Mouse (Mus musculus): ENCODE results near the gene Cand1. TPM values are rescaled to one million over a fixed set of nuclear protein-coding genes. Genes with fewer than 3 reads are reported as not detected.

The Cand1 gene
- 51.4 and 51.5 TPM in 2 replicates for polyA plus RNA-seq (2015; fragmentation: Nextera tagmentation; extraction: Ambion mirVana)

- no peaks in the 10 kb centered on the region for H3K9me3 ChIP-seq
- 0 out of 2 replicates have a peak, but pooled peaks cover 6% of the 10 kb centered on the region for H3K4me1 ChIP-seq
- ATAC-seq (ENCODE audit: insufficient read depth, low FRiP score, low read depth): peak; percentile 98
- no peaks in the 10 kb centered on the region for H3K27me3 ChIP-seq (replicated peaks)
- H3K36me3 ChIP-seq: no peaks in the 10 kb centered on the region
- H3K4me3 ChIP-seq (replicated peaks): peak within 1 kb of the TSS; percentile 87
- H3K27ac ChIP-seq: peak within 1 kb of the TSS; percentile 98
- H3K4me2 ChIP-seq: peak within 1 kb of the TSS; percentile 69
- H3K9ac ChIP-seq: peak within 1 kb of the TSS; percentile 96
- under 1% methylated on average over 65 of the region's 67 CpGs for WGBS
Measured at GRCm38 (mm10) chr10:119239969-119240721, at the start of gene Cand1. Cand1 (minus strand) TSS chr10:119240055.

GRCm38 (mm10) chr10:119278871-119279270 lies 39.0 kb upstream of the Cand1 start:
- no peak for ATAC-seq (ENCODE audit: insufficient read depth, low FRiP score, low read depth)
- no peaks in the 10 kb centered on the region for H3K4me1 ChIP-seq
- no peaks in the 10 kb centered on the region for H3K36me3 ChIP-seq
- no peaks in the 10 kb centered on the region for H3K27me3 ChIP-seq (replicated peaks)
- no peak overlapping the region for H3K9ac ChIP-seq
- no peak overlapping the region for H3K27ac ChIP-seq
- H3K4me3 ChIP-seq (replicated peaks): no peak overlapping the region
- no peak overlapping the region for H3K4me2 ChIP-seq
- no peaks in the 10 kb centered on the region for H3K9me3 ChIP-seq
- 80% methylated on average over 10 of the region's 10 CpGs for WGBS

GRCm38 (mm10) chr10:119274333-119274732 lies 34.5 kb upstream of the Cand1 start:
- Histone ChIP-seq H3K4me3 (replicated peaks) (no peak overlapping the region), H3K27me3 (replicated peaks) (no peaks in the 10 kb centered on the region), H3K9me3 (no peaks in the 10 kb centered on the region), H3K9ac (no peak overlapping the region), H3K36me3 (no peaks in the 10 kb centered on the region), H3K4me1 (no peaks in the 10 kb centered on the region), H3K27ac (no peak overlapping the region), H3K4me2 (no peak overlapping the region)
- WGBS: 81% methylated on average over 6 of the region's 6 CpGs
- no peak for ATAC-seq (ENCODE audit: insufficient read depth, low FRiP score, low read depth)

- Histone ChIP-seq H3K4me2 (no peak overlapping the region), H3K4me1 (no peaks in the 10 kb centered on the region), H3K27me3 (replicated peaks) (no peaks in the 10 kb centered on the region), H3K36me3 (no peaks in the 10 kb centered on the region), H3K9me3 (no peaks in the 10 kb centered on the region), H3K27ac (no peak overlapping the region), H3K9ac (no peak overlapping the region), H3K4me3 (replicated peaks) (no peak overlapping the region)
- 80% methylated on average over 10 of the region's 10 CpGs for WGBS
- ATAC-seq (ENCODE audit: insufficient read depth, low FRiP score, low read depth): no peak
Measured at GRCm38 (mm10) chr10:119272536-119272935, 32.7 kb upstream of the Cand1 start.

GRCm38 (mm10) chr10:119272005-119272404 lies 32.1 kb upstream of the Cand1 start:
- H3K4me3 ChIP-seq (replicated peaks): no peak overlapping the region
- no peak overlapping the region for H3K9ac ChIP-seq
- no peaks in the 10 kb centered on the region for H3K9me3 ChIP-seq
- no peak for ATAC-seq (ENCODE audit: insufficient read depth, low FRiP score, low read depth)
- H3K27ac ChIP-seq: no peak overlapping the region
- no peaks in the 10 kb centered on the region for H3K27me3 ChIP-seq (replicated peaks)
- 90% methylated on average over 10 of the region's 10 CpGs for WGBS
- no peaks in the 10 kb centered on the region for H3K4me1 ChIP-seq
- H3K36me3 ChIP-seq: no peaks in the 10 kb centered on the region
- H3K4me2 ChIP-seq: no peak overlapping the region

- Histone ChIP-seq H3K4me1 (no peaks in the 10 kb centered on the region), H3K27ac (no peak overlapping the region), H3K4me2 (no peak overlapping the region), H3K4me3 (replicated peaks) (no peak overlapping the region), H3K9me3 (no peaks in the 10 kb centered on the region), H3K27me3 (replicated peaks) (no peaks in the 10 kb centered on the region), H3K36me3 (no peaks in the 10 kb centered on the region), H3K9ac (no peak overlapping the region)
- ATAC-seq (ENCODE audit: insufficient read depth, low FRiP score, low read depth): no peak
- WGBS: 82% methylated on average over 10 of the region's 10 CpGs
Measured at GRCm38 (mm10) chr10:119271101-119271500, 31.2 kb upstream of the Cand1 start.

GRCm38 (mm10) chr10:119270384-119270985 lies 30.6 kb upstream of the Cand1 start:
- H3K27me3 ChIP-seq (replicated peaks): no peaks in the 10 kb centered on the region
- no peaks in the 10 kb centered on the region for H3K4me1 ChIP-seq
- H3K36me3 ChIP-seq: no peaks in the 10 kb centered on the region
- H3K4me2 ChIP-seq: no peak overlapping the region
- WGBS: 79% methylated on average over 12 of the region's 12 CpGs
- H3K9me3 ChIP-seq: no peaks in the 10 kb centered on the region
- H3K9ac ChIP-seq: no peak overlapping the region
- ATAC-seq (ENCODE audit: insufficient read depth, low FRiP score, low read depth): no peak
- H3K27ac ChIP-seq: no peak overlapping the region
- no peak overlapping the region for H3K4me3 ChIP-seq (replicated peaks)

- ATAC-seq (ENCODE audit: insufficient read depth, low FRiP score, low read depth): no peak
- WGBS: 74% methylated on average over 7 of the region's 7 CpGs
- H3K36me3 ChIP-seq: no peaks in the 10 kb centered on the region
Measured at GRCm38 (mm10) chr10:119264761-119265160, 24.9 kb upstream of the Cand1 start.

GRCm38 (mm10) chr10:119262821-119263220 lies 23.0 kb upstream of the Cand1 start:
- no peak overlapping the region for H3K4me2 ChIP-seq
- WGBS: 78% methylated on average over 5 of the region's 5 CpGs
- no peak overlapping the region for H3K27ac ChIP-seq
- H3K27me3 ChIP-seq (replicated peaks): no peaks in the 10 kb centered on the region
- H3K9me3 ChIP-seq: no peaks in the 10 kb centered on the region
- no peak for ATAC-seq (ENCODE audit: insufficient read depth, low FRiP score, low read depth)
- no peak overlapping the region for H3K9ac ChIP-seq
- no peak overlapping the region for H3K4me3 ChIP-seq (replicated peaks)
- H3K36me3 ChIP-seq: no peaks in the 10 kb centered on the region
- no peaks in the 10 kb centered on the region for H3K4me1 ChIP-seq

More at GRCm38 (mm10) chr10:119264761-119265160, 24.9 kb upstream of the Cand1 start:
- Histone ChIP-seq H3K27me3 (replicated peaks) (no peaks in the 10 kb centered on the region), H3K4me1 (no peaks in the 10 kb centered on the region), H3K27ac (no peak overlapping the region), H3K9ac (no peak overlapping the region), H3K4me3 (replicated peaks) (no peak overlapping the region), H3K4me2 (no peak overlapping the region), H3K9me3 (no peaks in the 10 kb centered on the region)

- no peak for ATAC-seq (ENCODE audit: insufficient read depth, low FRiP score, low read depth)
- H3K36me3 ChIP-seq: no peaks in the 10 kb centered on the region
- no peak overlapping the region for H3K9ac ChIP-seq
- 73% methylated on average over 4 of the region's 4 CpGs for WGBS
- no peak overlapping the region for H3K27ac ChIP-seq
- no peak overlapping the region for H3K4me3 ChIP-seq (replicated peaks)
- H3K27me3 ChIP-seq (replicated peaks): no peaks in the 10 kb centered on the region
- no peak overlapping the region for H3K4me2 ChIP-seq
- H3K4me1 ChIP-seq: no peaks in the 10 kb centered on the region
- H3K9me3 ChIP-seq: no peaks in the 10 kb centered on the region
Measured at GRCm38 (mm10) chr10:119257876-119258275, 18.0 kb upstream of the Cand1 start.

- Histone ChIP-seq H3K9ac (no peak overlapping the region), H3K27me3 (replicated peaks) (no peaks in the 10 kb centered on the region), H3K4me2 (no peak overlapping the region), H3K4me3 (replicated peaks) (no peak overlapping the region), H3K9me3 (no peaks in the 10 kb centered on the region), H3K4me1 (no peaks in the 10 kb centered on the region), H3K27ac (no peak overlapping the region), H3K36me3 (no peaks in the 10 kb centered on the region)
- WGBS: 80% methylated on average over 14 of the region's 14 CpGs
- no peak for ATAC-seq (ENCODE audit: insufficient read depth, low FRiP score, low read depth)
Measured at GRCm38 (mm10) chr10:119244146-119244545, 4.3 kb upstream of the Cand1 start.

GRCm38 (mm10) chr10:119240722-119241089 lies 851 bp upstream of the Cand1 start:
- Histone ChIP-seq H3K9ac (peak overlapping the region; percentile 37; the same call in 1 of the 2 replicates), H3K4me1 (0 out of 2 replicates have a peak, but pooled peaks cover 6% of the 10 kb centered on the region), H3K4me2 (peak overlapping the region; percentile 69), H3K4me3 (replicated peaks) (peak overlapping the region; percentile 87), H3K27ac (peak overlapping the region; percentile 97), H3K27me3 (replicated peaks) (no peaks in the 10 kb centered on the region), H3K9me3 (no peaks in the 10 kb centered on the region), H3K36me3 (no peaks in the 10 kb centered on the region)
- WGBS: 7% methylated on average over 9 of the region's 9 CpGs
- ATAC-seq (ENCODE audit: insufficient read depth, low FRiP score, low read depth): no peak
